Mouse (Mus musculus) embryonic facial prominence, embryonic 13.5 days (tissue): ENCODE measurements at regions not wholly inside any gene's neighbourhood (a gene's known extent, or its start where the extent isn't known, plus 50 kb on each side); places are given as distances from the start of the nearest gene placed in this dataset.
"Not testable (repeated sequence)": the region's sequence is repeated elsewhere in the genome, so short reads cannot be mapped to it uniquely, and the experiment has no call there.

ENCODE experiments used
- ATAC-seq: fragments of 200-750 bp; cut with Nextera tagmentation; 2 replicates; pipeline ENCODE4 v1.8.0; 2017; ENCODE audit warnings: low read depth; ENCODE audit not compliant: insufficient number of reproducible peaks, insufficient read depth, low FRiP score, low TSS enrichment
- H3K27ac ChIP-seq: fragments of 300-500 bp; sonication (generic); 2 replicates; pipeline ENCODE4 v1.5.1; 2015; ENCODE audit warnings: moderate library complexity, mild to moderate bottlenecking, inconsistent platforms
- H3K27me3 ChIP-seq: fragments of 300-500 bp; sonication (generic); 2 replicates; pipeline ENCODE4 v1.6.1; 2015; ENCODE audit warnings: mild to moderate bottlenecking, inconsistent platforms
- H3K36me3 ChIP-seq: fragments of 300-500 bp; sonication (generic); 2 replicates; pipeline ENCODE4 v1.6.1; 2015; ENCODE audit warnings: mild to moderate bottlenecking, inconsistent platforms
- H3K4me1 ChIP-seq: fragments of 300-500 bp; sonication (generic); 2 replicates; pipeline ENCODE4 v1.6.1; 2015; ENCODE audit warnings: inconsistent platforms
- H3K4me2 ChIP-seq: fragments of 300-500 bp; sonication (generic); 2 replicates; pipeline ENCODE4 v1.6.1; 2015; ENCODE audit warnings: moderate library complexity, mild to moderate bottlenecking, inconsistent platforms
- H3K4me3 ChIP-seq: fragments of 300-500 bp; sonication (generic); 2 replicates; pipeline ENCODE4 v1.5.1; 2015; ENCODE audit warnings: mild to moderate bottlenecking, inconsistent platforms
- H3K9ac ChIP-seq: fragments of 300-500 bp; sonication (generic); 2 replicates; pipeline ENCODE4 v1.6.1; 2015; ENCODE audit warnings: mild to moderate bottlenecking, inconsistent platforms
- H3K9me3 ChIP-seq: fragments of 300-500 bp; sonication (generic); 2 replicates; pipeline ENCODE4 v1.6.1; 2016; ENCODE audit warnings: inconsistent platforms
- WGBS: fragments of 180-500 bp; shearing (Covaris S2); methylation state at CpG from one replicate; pipeline ENCODE4 v1.1.7; 2015; ENCODE audit warnings: mixed read lengths; 5-methylcytosine and 5-hydroxymethylcytosine counted together

GRCm38 (mm10) chr12:98144464-98144863 is 114.8 kb downstream of the Galc start:
- Histone ChIP-seq H3K27me3 (no peaks in the 10 kb centered on the region; the same call in 1 of the 2 replicates), H3K27ac (no peak overlapping the region), H3K9me3 (no peaks in the 10 kb centered on the region), H3K9ac (no peak overlapping the region), H3K4me1 (no peaks in the 10 kb centered on the region), H3K4me2 (no peak overlapping the region), H3K36me3 (no peaks in the 10 kb centered on the region), H3K4me3 (no peak overlapping the region)
- WGBS = 73% methylated on average over 4 of the region's 4 CpGs
- no peak for ATAC-seq

GRCm38 (mm10) chr12:98143170-98143569 is 116.1 kb downstream of the Galc start:
- 90% methylated on average over 1 of the region's 1 CpGs for WGBS
- Histone ChIP-seq H3K36me3 (no peaks in the 10 kb centered on the region), H3K9me3 (no peaks in the 10 kb centered on the region), H3K9ac (no peak overlapping the region), H3K4me1 (no peaks in the 10 kb centered on the region), H3K4me3 (no peak overlapping the region), H3K4me2 (no peak overlapping the region), H3K27me3 (no peaks in the 10 kb centered on the region), H3K27ac (no peak overlapping the region)
- no peak for ATAC-seq

- not testable (repeated sequence) for H3K36me3 ChIP-seq, H3K4me2 ChIP-seq, ATAC-seq, H3K4me3 ChIP-seq, H3K27ac ChIP-seq, H3K9ac ChIP-seq, H3K27me3 ChIP-seq, H3K9me3 ChIP-seq, H3K4me1 ChIP-seq
- 63% methylated on average over 3 of the region's 3 CpGs for WGBS
These were observed 119.4 kb downstream of the Galc start for GRCm38 (mm10) chr12:98139906-98140305.

- Histone ChIP-seq H3K4me2 (no peak overlapping the region), H3K4me3 (no peak overlapping the region), H3K9me3 (no peaks in the 10 kb centered on the region), H3K4me1 (no peaks in the 10 kb centered on the region), H3K27ac (no peak overlapping the region), H3K27me3 (no peaks in the 10 kb centered on the region), H3K36me3 (no peaks in the 10 kb centered on the region), H3K9ac (no peak overlapping the region)
- no peak for ATAC-seq
- WGBS = 67% methylated on average over 5 of the region's 5 CpGs
These were observed 128.0 kb downstream of the Galc start for GRCm38 (mm10) chr12:98131276-98131675.

- Histone ChIP-seq H3K9ac (no peak overlapping the region), H3K4me2 (no peak overlapping the region), H3K9me3 (no peaks in the 10 kb centered on the region), H3K27ac (no peak overlapping the region), H3K27me3 (no peaks in the 10 kb centered on the region), H3K36me3 (no peaks in the 10 kb centered on the region), H3K4me3 (no peak overlapping the region), H3K4me1 (no peaks in the 10 kb centered on the region)
- no peak for ATAC-seq
- WGBS = 45% methylated on average over 3 of the region's 3 CpGs
These were observed 135.7 kb downstream of the Galc start for GRCm38 (mm10) chr12:98123541-98123940.

- H3K4me3 ChIP-seq = no peak overlapping the region
- H3K27me3 ChIP-seq = no peaks in the 10 kb centered on the region
- 30% methylated on average over 9 of the region's 9 CpGs for WGBS
- no peak; the same call in 1 of the 2 replicates for ATAC-seq
- peak overlapping the region; percentile 2; the same call in 1 of the 2 replicates for H3K27ac ChIP-seq
- no peak overlapping the region for H3K9ac ChIP-seq
- H3K36me3 ChIP-seq = no peaks in the 10 kb centered on the region
- H3K9me3 ChIP-seq = no peaks in the 10 kb centered on the region
- peaks cover 20% of the 10 kb centered on the region for H3K4me1 ChIP-seq
- H3K4me2 ChIP-seq = no peak overlapping the region; the same call in 1 of the 2 replicates
These were observed 151.2 kb downstream of the Galc start for GRCm38 (mm10) chr12:98108039-98108438.

- ATAC-seq = no peak
- no peaks in the 10 kb centered on the region for H3K9me3 ChIP-seq
- H3K4me1 ChIP-seq = peaks cover 20% of the 10 kb centered on the region
- H3K9ac ChIP-seq = no peak overlapping the region
- H3K27ac ChIP-seq = peak overlapping the region; percentile 79
- H3K27me3 ChIP-seq = no peaks in the 10 kb centered on the region
- WGBS = 33% methylated on average over 10 of the region's 10 CpGs
- H3K36me3 ChIP-seq = no peaks in the 10 kb centered on the region
- peak overlapping the region; percentile 24; the same call in 1 of the 2 replicates for H3K4me2 ChIP-seq
- no peak overlapping the region for H3K4me3 ChIP-seq
These were observed 152.2 kb downstream of the Galc start for GRCm38 (mm10) chr12:98106789-98107684.

GRCm38 (mm10) chr12:98106151-98106788 is 153.0 kb downstream of the Galc start:
- Histone ChIP-seq H3K27me3 (no peaks in the 10 kb centered on the region), H3K4me3 (no peak overlapping the region), H3K9me3 (no peaks in the 10 kb centered on the region), H3K9ac (no peak overlapping the region), H3K27ac (peak overlapping the region; percentile 79; the same call in 1 of the 2 replicates), H3K4me1 (peaks cover 20% of the 10 kb centered on the region), H3K4me2 (no peak overlapping the region), H3K36me3 (no peaks in the 10 kb centered on the region)
- WGBS = 28% methylated on average over 3 of the region's 3 CpGs
- no peak for ATAC-seq

GRCm38 (mm10) chr12:98105749-98106148 is 153.5 kb downstream of the Galc start:
- no peak overlapping the region for H3K4me3 ChIP-seq
- no peaks in the 10 kb centered on the region for H3K9me3 ChIP-seq
- ATAC-seq = no peak

GRCm38 (mm10) chr12:98090171-98090570 is 169.1 kb downstream of the Galc start:
- Histone ChIP-seq H3K9me3 (no peaks in the 10 kb centered on the region), H3K9ac (no peak overlapping the region), H3K27ac (no peak overlapping the region), H3K4me1 (no peaks in the 10 kb centered on the region), H3K36me3 (no peaks in the 10 kb centered on the region), H3K4me2 (no peak overlapping the region), H3K27me3 (no peaks in the 10 kb centered on the region), H3K4me3 (no peak overlapping the region)
- no peak for ATAC-seq
- 62% methylated on average over 5 of the region's 5 CpGs for WGBS

More at GRCm38 (mm10) chr12:98105749-98106148, 153.5 kb downstream of the Galc start:
- H3K27me3 ChIP-seq = no peaks in the 10 kb centered on the region
- H3K36me3 ChIP-seq = no peaks in the 10 kb centered on the region
- peak overlapping the region; percentile 74 for H3K27ac ChIP-seq
- H3K4me2 ChIP-seq = no peak overlapping the region
- H3K9ac ChIP-seq = no peak overlapping the region
- H3K4me1 ChIP-seq = peaks cover 20% of the 10 kb centered on the region

GRCm38 (mm10) chr12:98078351-98078750 is 180.9 kb downstream of the Galc start:
- no peaks in the 10 kb centered on the region for H3K9me3 ChIP-seq
- H3K4me2 ChIP-seq = no peak overlapping the region
- no peak overlapping the region for H3K27ac ChIP-seq
- ATAC-seq = no peak
- no peaks in the 10 kb centered on the region for H3K27me3 ChIP-seq
- no peaks in the 10 kb centered on the region for H3K4me1 ChIP-seq
- no peak overlapping the region for H3K9ac ChIP-seq
- no peak overlapping the region for H3K4me3 ChIP-seq
- H3K36me3 ChIP-seq = no peaks in the 10 kb centered on the region
- WGBS = 86% methylated on average over 1 of the region's 1 CpGs

GRCm38 (mm10) chr12:98075580-98075979 is 183.7 kb downstream of the Galc start:
- Histone ChIP-seq H3K4me2 (no peak overlapping the region), H3K4me3 (no peak overlapping the region), H3K27ac (no peak overlapping the region), H3K9ac (no peak overlapping the region), H3K36me3 (no peaks in the 10 kb centered on the region), H3K9me3 (0 out of 2 replicates have a peak, but pooled peaks cover 3% of the 10 kb centered on the region), H3K27me3 (no peaks in the 10 kb centered on the region), H3K4me1 (no peaks in the 10 kb centered on the region)
- no peak for ATAC-seq
- WGBS = 90% methylated on average over 2 of the region's 2 CpGs
